Mouse (Mus musculus) liver, embryonic 14.5 days (tissue): ENCODE data around the gene Cstf3. TPM values are rescaled to one million over a fixed set of nuclear protein-coding genes. Genes with fewer than 3 reads are reported as not detected.

Experiments used
- ATAC-seq: fragments of 200-750 bp; cut with Nextera tagmentation; 2 replicates; pipeline ENCODE4 v1.8.0; 2017; ENCODE audit warnings: moderate number of reproducible peaks, mild to moderate bottlenecking, moderate library complexity; ENCODE audit not compliant: insufficient read depth
- DNase-seq, 3 experiments: peaks; one replicate each; pipeline ENCODE4 v3.0.0-alpha.2; 2012 to 2013; ENCODE audit warnings: low read depth in 3 of 3, low spot score in 3 of 3
- H3K27ac ChIP-seq: fragments of 300-500 bp; sonication (generic); 2 replicates; pipeline ENCODE4 v1.5.1; 2014; ENCODE audit warnings: moderate library complexity, mild to moderate bottlenecking, control low read depth, inconsistent platforms
- H3K27me3 ChIP-seq: fragments of 300-500 bp; sonication (generic); 2 replicates; pipeline ENCODE4 v1.6.1; 2014; ENCODE audit warnings: mild to moderate bottlenecking, low read length, moderate library complexity; ENCODE audit not compliant: control insufficient read depth, insufficient read depth
- H3K36me3 ChIP-seq: fragments of 300-500 bp; sonication (generic); replicated peaks from 2 replicates; pipeline ENCODE4 v1.6.1; 2014; ENCODE audit warnings: low read depth; ENCODE audit not compliant: control insufficient read depth, insufficient read depth
- H3K4me1 ChIP-seq, 2 experiments: fragments of 200-500 bp in 1 of 2; fragments of 300-500 bp in 1 of 2; sonication (generic) in 1 of 2; replicated peaks; 2 replicates each; pipeline ENCODE4 v1.6.1; 2012 to 2014; ENCODE audit warnings: antibody characterized with exemption in 1 of 2, inconsistent platforms in 1 of 2, low read length in 1 of 2; ENCODE audit not compliant: control insufficient read depth in 2 of 2, insufficient read depth in 2 of 2
- H3K4me2 ChIP-seq: fragments of 300-500 bp; sonication (generic); 2 replicates; pipeline ENCODE4 v1.6.1; 2014; ENCODE audit warnings: low read depth, mild to moderate bottlenecking, control low read depth, moderate library complexity
- H3K4me3 ChIP-seq, 2 experiments: fragments of 200-500 bp in 1 of 2; fragments of 300-500 bp in 1 of 2; sonication (generic) in 1 of 2; 2 replicates each; pipeline ENCODE4 v1.5.1; 2012 to 2014; ENCODE audit warnings: low read depth in 2 of 2, low read length in 2 of 2, mild to moderate bottlenecking in 2 of 2, control low read depth in 1 of 2, inconsistent platforms in 1 of 2, moderate library complexity in 1 of 2; ENCODE audit not compliant: insufficient read depth in 1 of 2
- H3K9ac ChIP-seq: fragments of 300-500 bp; sonication (generic); replicated peaks from 2 replicates; pipeline ENCODE4 v1.6.1; 2014; ENCODE audit warnings: mild to moderate bottlenecking, control low read depth, moderate library complexity
- H3K9me3 ChIP-seq: fragments of 300-500 bp; sonication (generic); 2 replicates; pipeline ENCODE4 v1.6.1; 2016; ENCODE audit warnings: low read length, mixed read lengths; ENCODE audit not compliant: control insufficient read depth
- CTCF ChIP-seq: IDR thresholded peaks from 2 replicates; pipeline ENCODE4 v1.5.1; 2016; ENCODE audit warnings: antibody characterized with exemption, low read depth, control low read depth
- EP300 ChIP-seq: IDR thresholded peaks from 2 replicates; pipeline ENCODE4 v1.6.1; 2016; ENCODE audit warnings: antibody characterized with exemption, low read depth
- WGBS: fragments of 180-500 bp; shearing (Covaris S2); extraction: QIAGEN DNeasy Blood & Tissue Kit; methylation state at CpG from one replicate; pipeline ENCODE4 v1.1.7; 2014; ENCODE audit not compliant: insufficient replicate concordance; 5-methylcytosine and 5-hydroxymethylcytosine counted together
- polyA plus RNA-seq, 2 experiments: library from polyadenylated mRNA; depleted of rRNA in 1 of 2; stranded (reverse) in 1 of 2; unstranded in 1 of 2; fragments of >200 nt; fragmentation: Nextera tagmentation in 1 of 2; extraction: Ambion mirVana in 1 of 2; gene quantifications; 2 replicates each; pipeline versions ENCODE4 v1.2.1 to v1.2.3; 2012 to 2014

The Cstf3 gene
- polyA plus RNA-seq, 2 experiments: 14.5 to 20.1 TPM

- H3K4me3 ChIP-seq: no peak overlapping the region
- H3K9ac ChIP-seq: no peak overlapping the region
- H3K4me2 ChIP-seq: no peak overlapping the region
- no peaks in the 10 kb centered on the region for H3K27me3 ChIP-seq
- no peaks in the 10 kb centered on the region for H3K9me3 ChIP-seq
- no peaks in the 10 kb centered on the region; a peak in 1 of 4 replicates for H3K4me1 ChIP-seq
- TF ChIP-seq EP300: no peak
- TF ChIP-seq CTCF: no peak
- DNase-seq: no peak
- H3K36me3 ChIP-seq: no peaks in the 10 kb centered on the region
- 54% methylated on average over 3 of the region's 3 CpGs for WGBS
- no peak for ATAC-seq
- no peak overlapping the region for H3K27ac ChIP-seq
Measured at GRCm38 (mm10) chr2:104677326-104677725, 87.0 kb downstream of the Cstf3 start.

GRCm38 (mm10) chr2:104684771-104685170 is 94.4 kb downstream of the Cstf3 start:
- Histone ChIP-seq H3K27me3 (no peaks in the 10 kb centered on the region), H3K4me2 (no peak overlapping the region), H3K4me3 (no peak overlapping the region), H3K9ac (no peak overlapping the region), H3K36me3 (no peaks in the 10 kb centered on the region), H3K27ac (no peak overlapping the region), H3K9me3 (no peaks in the 10 kb centered on the region), H3K4me1 (peaks cover 0 to 13% of the 10 kb centered on the region in 2 experiments; a peak in 2 of 4 replicates)
- DNase-seq: no peak
- no peak for ATAC-seq
- 53% methylated on average over 4 of the region's 4 CpGs for WGBS
- TF ChIP-seq EP300 (no peak), CTCF (no peak)

GRCm38 (mm10) chr2:104685418-104685817 is 95.1 kb downstream of the Cstf3 start:
- ATAC-seq: peak; percentile 55; the same call in 1 of the 2 replicates
- H3K4me1 ChIP-seq: peaks cover 0 to 13% of the 10 kb centered on the region in 2 experiments; a peak in 2 of 4 replicates
- H3K9me3 ChIP-seq: no peaks in the 10 kb centered on the region
- no peak overlapping the region for H3K4me3 ChIP-seq
- H3K36me3 ChIP-seq: no peaks in the 10 kb centered on the region
- no peak overlapping the region for H3K27ac ChIP-seq
- H3K27me3 ChIP-seq: no peaks in the 10 kb centered on the region
- TF ChIP-seq CTCF (peak; percentile 97), EP300 (no peak)
- WGBS: 8% methylated on average over 13 of the region's 13 CpGs
- peak; percentile 40 to 49 (median 49) for DNase-seq
- H3K4me2 ChIP-seq: 0 out of 2 replicates have a peak overlapping the region, but pooled peaks have one; percentile 11
- no peak overlapping the region for H3K9ac ChIP-seq

- Histone ChIP-seq H3K27ac (no peak overlapping the region), H3K4me3 (no peak overlapping the region), H3K36me3 (no peaks in the 10 kb centered on the region), H3K27me3 (no peaks in the 10 kb centered on the region), H3K9me3 (no peaks in the 10 kb centered on the region), H3K4me1 (peaks cover 0 to 13% of the 10 kb centered on the region in 2 experiments; a peak in 2 of 4 replicates), H3K4me2 (no peak overlapping the region), H3K9ac (no peak overlapping the region)
- no peak for ATAC-seq
- TF ChIP-seq EP300 (no peak), CTCF (no peak)
- WGBS: 9% methylated on average over 3 of the region's 3 CpGs
- peak in 1 of 3 experiments; percentile 32 for DNase-seq
Measured at GRCm38 (mm10) chr2:104687261-104687660, 96.9 kb downstream of the Cstf3 start.

- no peaks in the 10 kb centered on the region for H3K27me3 ChIP-seq
- H3K4me2 ChIP-seq: 0 out of 2 replicates have a peak overlapping the region, but pooled peaks have one; percentile 4
- no peak for ATAC-seq
- DNase-seq: no peak
- H3K27ac ChIP-seq: no peak overlapping the region
- TF ChIP-seq EP300: no peak
- H3K4me3 ChIP-seq: no peak overlapping the region
- 46% methylated on average over 3 of the region's 3 CpGs for WGBS
- no peak overlapping the region for H3K9ac ChIP-seq
- H3K9me3 ChIP-seq: no peaks in the 10 kb centered on the region
- H3K36me3 ChIP-seq: no peaks in the 10 kb centered on the region
- H3K4me1 ChIP-seq: peaks cover 0 to 17% of the 10 kb centered on the region in 2 experiments; a peak in 2 of 4 replicates
Measured at GRCm38 (mm10) chr2:104688321-104688720, 98.0 kb downstream of the Cstf3 start.
